Mouse (Mus musculus): ENCODE data around the gene Zbtb49.

Gene Zbtb49

DNA sequence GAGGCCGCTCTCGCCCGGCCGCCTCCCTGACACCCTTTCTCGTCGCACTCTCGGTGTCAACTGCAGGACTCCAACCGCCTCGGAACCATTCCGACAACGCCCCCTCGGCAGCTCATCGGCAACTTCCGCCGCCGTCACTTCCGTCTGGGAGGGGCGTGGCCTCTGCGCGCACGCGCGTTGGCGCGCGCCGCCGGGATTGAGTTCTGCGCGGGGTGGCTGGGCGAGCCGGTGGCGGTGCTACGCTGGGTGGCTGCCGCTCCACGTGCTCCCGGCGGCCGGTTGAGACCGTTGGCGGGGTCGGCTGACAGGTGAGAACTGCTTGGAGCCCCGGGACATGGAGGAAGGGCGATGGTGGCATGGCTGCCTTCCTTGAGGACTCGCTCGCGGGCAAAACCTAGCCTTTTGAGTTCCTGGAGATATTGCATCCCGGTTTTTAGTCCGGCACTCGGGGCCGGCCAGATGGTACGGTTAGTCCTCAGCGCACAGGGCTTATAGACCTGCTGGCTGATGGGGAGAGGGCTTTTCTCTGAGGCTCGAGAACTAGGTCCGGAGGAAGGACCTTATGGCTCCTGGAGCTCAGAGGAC lies at the start of gene Zbtb49, which contains the start of gene Lyar:
Zbtb49 (minus strand) TSS at position 130 of the 585 bp plus-strand sequence.
Lyar (plus strand) TSS at position 143 of the 585 bp plus-strand sequence.
- in situ Hi-C loops (cut with MboI; ENCODE audit: low pct_unique_long_range_greater_than_20kb in 1 of 2, low sequenced_read_pairs in 2 of 2, unreplicated experiment in 1 of 2), result no loop called here

DNA sequence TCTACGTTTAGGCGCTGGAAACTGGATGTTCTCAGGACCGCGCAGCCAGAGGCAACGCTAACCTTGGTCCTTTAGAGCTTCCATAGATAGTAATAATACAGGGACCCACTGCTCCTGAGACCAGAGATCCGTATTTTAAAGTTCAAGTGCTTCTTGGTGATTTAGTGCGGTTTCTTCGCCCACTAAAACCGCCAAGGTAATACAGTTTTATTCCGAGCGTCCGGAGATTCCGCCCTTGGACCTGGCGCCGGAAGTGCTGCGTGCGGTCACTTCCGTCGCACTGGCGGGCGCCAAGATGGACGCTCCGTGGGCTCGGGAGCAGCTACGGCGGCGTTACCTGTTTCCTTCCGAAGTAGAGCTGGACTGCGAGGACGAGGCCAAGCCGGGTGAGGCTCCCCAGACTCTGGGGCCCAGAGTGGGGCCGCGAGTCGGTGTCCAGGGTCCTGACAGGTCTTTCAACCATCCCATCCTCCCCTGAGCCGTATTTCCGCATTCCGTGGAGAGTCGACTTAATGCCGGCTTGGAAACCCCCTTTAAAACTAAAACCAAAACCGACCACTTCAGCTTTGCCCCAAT lies 39.9 kb upstream of the Zbtb49 start, which contains the start of gene Tmem128:
Tmem128 (plus strand) TSS at position 79 of the 576 bp plus-strand sequence.
- in situ Hi-C loops (cut with MboI; ENCODE audit: low pct_unique_long_range_greater_than_20kb in 1 of 2, low sequenced_read_pairs in 2 of 2, unreplicated experiment in 1 of 2), result no loop called here

DNA sequence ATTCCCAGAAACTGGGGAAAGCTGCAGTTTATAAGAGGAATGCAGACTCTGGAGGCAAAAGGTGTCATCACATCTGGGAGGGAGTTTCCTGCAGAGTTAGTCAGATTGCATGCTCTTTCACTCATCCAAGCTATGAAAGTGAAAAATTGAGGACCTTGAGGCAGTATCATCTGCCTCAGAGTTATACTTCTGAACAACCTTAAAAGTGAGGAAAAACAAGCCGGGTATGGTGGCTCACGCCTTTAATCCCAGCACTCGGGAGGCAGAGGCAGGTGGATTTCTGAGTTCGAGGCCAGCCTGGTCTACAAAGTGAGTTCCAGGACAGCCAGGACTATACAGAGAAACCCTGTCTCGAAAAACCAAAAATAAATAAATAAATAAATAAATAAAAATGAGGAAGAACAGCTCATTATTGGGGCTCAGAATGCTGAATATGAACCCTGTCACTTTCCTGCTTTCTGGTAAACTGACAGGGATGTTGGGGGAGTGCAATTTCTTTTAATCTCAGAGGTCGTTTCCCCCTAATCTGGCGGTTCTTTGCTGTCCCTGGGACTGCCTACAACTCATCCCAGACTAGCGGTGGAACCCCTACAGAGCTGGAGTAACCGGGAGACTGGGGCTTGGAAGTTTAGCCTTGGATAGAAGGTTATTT lies 39.3 kb upstream of the Zbtb49 start:
- in situ Hi-C loops (cut with MboI; ENCODE audit: low pct_unique_long_range_greater_than_20kb in 1 of 2, low sequenced_read_pairs in 2 of 2, unreplicated experiment in 1 of 2), result no loop called here

DNA sequence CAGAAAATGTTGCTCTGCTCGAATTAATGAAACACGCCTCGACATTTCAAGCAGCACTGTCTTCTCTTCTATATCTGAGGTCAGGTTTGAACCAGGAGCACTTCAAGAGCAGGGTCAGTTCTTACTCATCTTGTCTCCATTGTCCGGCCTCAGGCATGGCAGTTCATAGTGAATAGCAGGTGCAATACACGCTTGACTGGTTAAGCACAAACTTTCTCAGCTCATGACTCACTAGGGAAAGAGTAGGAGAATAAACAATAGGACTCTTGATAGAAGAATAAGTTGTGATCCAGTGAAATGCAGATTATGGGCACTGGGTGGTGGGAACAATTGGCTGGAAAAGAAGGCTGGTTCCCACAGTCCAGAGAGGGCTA lies 38.5 kb upstream of the Zbtb49 start:
- in situ Hi-C loops (cut with MboI; ENCODE audit: low pct_unique_long_range_greater_than_20kb in 1 of 2, low sequenced_read_pairs in 2 of 2, unreplicated experiment in 1 of 2), result no loop called here

DNA sequence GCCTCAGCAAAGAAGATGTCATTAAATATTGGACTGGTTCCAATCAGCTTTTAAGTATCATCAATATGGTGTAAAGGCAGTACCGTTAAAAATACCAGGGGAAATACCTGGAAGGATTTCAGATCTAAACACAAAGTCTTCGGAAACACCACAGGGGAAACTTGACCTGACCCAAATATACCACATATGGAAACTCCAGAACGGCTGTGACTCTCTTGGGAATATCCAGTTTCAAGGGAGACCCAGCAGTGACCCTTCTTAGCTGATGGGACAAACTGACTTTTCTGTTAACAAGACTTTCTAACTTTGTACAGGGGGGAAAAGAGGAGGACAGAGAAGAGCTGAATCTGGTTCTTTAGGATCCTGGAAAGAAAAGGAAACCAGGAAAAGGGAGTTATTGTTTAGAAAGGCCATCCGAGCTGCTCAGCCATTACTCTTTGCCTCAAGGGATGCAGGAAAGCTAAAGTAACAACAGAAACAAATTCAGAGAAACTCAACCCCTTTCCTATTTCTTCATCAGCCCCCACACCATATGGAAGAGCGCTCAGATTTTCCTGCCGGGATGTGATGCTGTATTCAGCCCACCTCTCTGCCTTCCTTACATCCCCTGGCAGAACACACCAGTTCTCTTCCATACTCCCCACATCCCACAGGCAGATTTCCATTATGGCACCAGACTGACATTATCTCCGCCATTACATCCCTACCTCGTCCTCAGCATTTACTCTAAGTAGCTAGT lies 37.9 kb upstream of the Zbtb49 start:
- in situ Hi-C loops (cut with MboI; ENCODE audit: low pct_unique_long_range_greater_than_20kb in 1 of 2, low sequenced_read_pairs in 2 of 2, unreplicated experiment in 1 of 2), result no loop called here

DNA sequence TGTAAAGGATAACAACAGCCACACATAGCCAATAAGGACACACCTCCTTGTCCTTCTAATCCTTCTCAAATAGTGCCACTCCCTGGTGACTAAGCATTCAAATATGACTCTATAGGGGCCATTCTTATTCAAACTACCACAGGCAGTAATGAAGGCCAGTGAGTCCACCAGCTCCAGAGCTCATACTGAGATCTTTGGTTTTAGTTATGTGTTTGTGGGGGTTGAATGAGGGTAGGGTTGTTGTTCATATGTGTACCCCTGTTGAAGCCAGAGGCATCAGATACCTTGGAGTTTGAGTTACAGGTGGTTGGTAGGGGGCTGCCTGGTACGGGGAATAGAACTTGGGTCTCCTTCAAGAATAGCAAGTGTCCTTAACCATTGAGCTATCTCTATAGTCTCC lies 36.3 kb upstream of the Zbtb49 start:
- in situ Hi-C loops (cut with MboI; ENCODE audit: low pct_unique_long_range_greater_than_20kb in 1 of 2, low sequenced_read_pairs in 2 of 2, unreplicated experiment in 1 of 2), result no loop called here

DNA sequence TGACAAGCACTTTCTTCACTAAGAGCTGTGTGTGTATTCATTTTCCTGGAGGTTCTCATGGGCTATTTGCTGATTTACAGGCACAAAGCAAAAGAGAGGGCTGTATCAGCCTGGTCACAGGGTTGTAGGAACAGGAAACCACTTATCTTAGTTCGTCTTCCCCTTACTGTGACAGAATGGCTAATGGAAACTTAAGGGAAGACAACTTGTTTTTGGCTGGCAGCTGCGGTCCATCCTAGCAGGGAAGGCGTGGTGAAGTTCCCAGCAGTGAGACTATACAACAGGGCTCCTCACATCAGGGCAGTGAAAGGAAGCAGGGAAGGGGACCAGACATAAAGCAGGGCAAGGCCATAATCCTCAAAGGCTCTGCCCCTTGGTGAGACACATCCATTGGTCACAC lies 35.4 kb upstream of the Zbtb49 start:
- in situ Hi-C loops (cut with MboI; ENCODE audit: low pct_unique_long_range_greater_than_20kb in 1 of 2, low sequenced_read_pairs in 2 of 2, unreplicated experiment in 1 of 2), result no loop called here

DNA sequence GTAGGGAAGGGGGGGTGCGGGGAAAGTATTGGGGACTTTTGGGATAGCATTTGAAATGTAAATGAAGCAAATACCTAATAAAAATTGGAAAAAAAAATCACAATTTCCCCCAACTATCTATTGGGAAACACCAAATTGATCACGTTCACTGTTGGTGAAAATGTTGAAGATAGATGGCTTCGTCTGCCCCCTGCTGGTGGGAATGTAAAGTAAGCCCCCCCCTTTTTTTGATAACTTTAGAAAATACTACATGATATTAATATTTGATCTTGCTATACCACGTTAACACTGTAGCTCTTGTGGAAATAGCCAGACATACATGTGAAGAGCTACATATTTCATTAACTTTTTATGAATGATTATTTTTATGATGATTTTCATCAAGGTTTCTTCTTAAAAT lies 34.9 kb upstream of the Zbtb49 start:
- in situ Hi-C loops (cut with MboI; ENCODE audit: low pct_unique_long_range_greater_than_20kb in 1 of 2, low sequenced_read_pairs in 2 of 2, unreplicated experiment in 1 of 2), result no loop called here

DNA sequence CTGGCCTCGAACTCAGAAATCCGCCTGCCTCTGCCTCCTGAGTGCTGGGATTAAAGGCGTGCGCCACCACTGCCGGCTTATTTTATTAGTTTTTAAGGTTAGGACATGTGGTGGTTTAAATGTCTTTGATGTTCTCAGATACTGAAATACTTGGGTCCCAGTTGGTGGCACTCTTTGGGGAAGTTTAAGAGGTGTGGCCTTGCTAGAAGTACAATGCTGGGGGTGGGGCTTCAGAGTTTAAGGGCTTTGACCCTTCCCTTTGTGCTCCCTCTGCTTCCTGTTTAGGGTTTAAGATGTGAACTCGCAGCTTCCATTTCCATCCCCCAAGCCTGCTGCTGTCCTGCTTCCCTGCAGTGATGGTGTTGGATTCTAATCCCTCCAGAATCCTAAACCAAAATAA lies 21.7 kb upstream of the Zbtb49 start:
- in situ Hi-C loops (cut with MboI; ENCODE audit: low pct_unique_long_range_greater_than_20kb in 1 of 2, low sequenced_read_pairs in 2 of 2, unreplicated experiment in 1 of 2), result no loop called here

DNA sequence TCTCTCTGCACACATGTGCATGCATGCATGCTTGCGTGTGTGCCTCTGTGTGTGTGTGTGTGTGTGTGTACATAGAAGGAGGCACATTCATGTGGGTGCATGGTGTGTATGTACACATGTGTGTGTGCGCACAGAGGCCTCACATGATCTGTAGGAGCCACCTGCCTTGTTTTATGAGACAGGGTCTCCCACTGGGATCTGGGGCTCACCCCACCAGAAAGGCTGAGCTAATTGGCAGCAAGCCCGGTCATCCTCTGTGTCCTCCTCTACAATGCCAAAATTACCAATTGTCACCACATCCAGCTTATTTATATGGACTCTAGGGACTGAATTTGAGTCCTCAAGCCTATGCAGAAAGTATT lies 21.2 kb upstream of the Zbtb49 start:
- in situ Hi-C loops (cut with MboI; ENCODE audit: low pct_unique_long_range_greater_than_20kb in 1 of 2, low sequenced_read_pairs in 2 of 2, unreplicated experiment in 1 of 2), result no loop called here

DNA sequence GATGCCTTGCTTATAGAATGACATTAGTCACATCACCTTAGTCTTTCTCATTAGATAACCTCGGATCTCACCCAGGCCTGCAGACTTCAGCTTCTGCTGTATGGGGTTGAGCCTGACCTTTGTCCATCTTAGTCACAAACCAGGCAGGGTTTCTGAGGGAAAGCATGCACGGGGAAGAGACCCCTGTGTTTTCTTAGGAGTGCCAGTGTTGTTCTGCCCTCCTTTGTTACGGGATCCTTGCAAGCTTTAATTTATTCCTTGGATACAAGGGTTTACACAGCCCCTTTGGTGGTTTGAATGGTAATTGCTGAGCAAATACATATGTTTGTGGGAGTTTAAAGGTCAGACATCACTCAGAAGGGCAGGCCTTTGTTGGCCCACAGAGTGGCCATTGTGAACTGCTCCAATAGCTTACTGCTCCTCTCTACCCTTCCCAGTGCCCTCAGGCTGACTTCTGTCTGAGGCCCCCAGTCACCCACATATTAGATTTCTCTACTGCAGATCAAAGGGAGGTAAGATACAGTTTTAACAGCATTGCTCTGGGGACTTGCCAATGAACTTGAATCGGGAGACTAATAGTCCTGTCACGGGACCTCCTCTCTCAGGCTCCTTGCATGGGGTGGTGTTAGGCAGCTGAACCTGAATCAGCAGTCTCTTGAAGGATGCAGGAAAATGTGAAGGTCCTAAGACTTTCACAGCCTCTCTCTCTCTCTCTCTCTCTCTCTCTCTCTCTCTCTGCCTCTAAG lies 20.6 kb upstream of the Zbtb49 start:
- in situ Hi-C loops (cut with MboI; ENCODE audit: low pct_unique_long_range_greater_than_20kb in 1 of 2, low sequenced_read_pairs in 2 of 2, unreplicated experiment in 1 of 2), result no loop called here

DNA sequence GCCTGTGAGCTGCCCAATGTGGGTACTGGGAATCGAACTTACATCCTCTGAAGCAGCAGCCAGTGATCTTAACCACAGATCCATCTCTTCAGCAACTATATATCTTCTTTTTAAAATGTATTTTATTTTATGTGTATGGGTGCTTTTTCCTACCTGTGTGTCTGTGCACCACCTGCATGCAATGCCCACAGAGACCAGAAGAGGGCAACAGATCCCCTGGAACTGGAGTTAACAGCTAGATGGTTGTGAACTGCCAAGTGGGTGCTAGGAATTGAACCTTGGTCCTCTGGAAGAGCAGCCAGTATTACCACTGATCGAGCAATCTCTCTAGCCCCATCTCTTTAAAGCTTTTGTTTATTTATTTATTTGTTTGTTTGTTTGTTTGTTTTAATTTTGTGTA lies 16.4 kb upstream of the Zbtb49 start:
- in situ Hi-C loops (cut with MboI; ENCODE audit: low pct_unique_long_range_greater_than_20kb in 1 of 2, low sequenced_read_pairs in 2 of 2, unreplicated experiment in 1 of 2), result no loop called here

DNA sequence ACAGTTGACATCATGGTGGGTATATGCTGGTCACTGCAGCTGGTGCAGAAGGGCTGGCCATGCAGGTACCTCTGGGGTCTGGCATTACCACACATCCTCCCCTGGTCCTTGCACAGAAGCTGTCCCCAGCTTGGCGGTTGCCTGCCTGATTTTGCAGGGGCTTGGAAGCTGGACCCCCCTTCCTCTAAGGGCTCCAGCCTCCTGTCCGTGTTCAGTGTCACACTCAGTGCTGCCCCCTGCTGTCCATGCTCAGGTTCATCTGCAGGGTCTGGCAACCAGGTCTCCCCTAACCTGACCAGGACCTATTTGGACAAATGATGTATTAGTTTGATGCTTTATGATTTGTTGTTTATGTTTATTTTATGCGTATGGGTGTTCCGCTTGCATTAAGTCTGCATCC lies 15.2 kb upstream of the Zbtb49 start:
- in situ Hi-C loops (cut with MboI; ENCODE audit: low pct_unique_long_range_greater_than_20kb in 1 of 2, low sequenced_read_pairs in 2 of 2, unreplicated experiment in 1 of 2), result no loop called here

DNA sequence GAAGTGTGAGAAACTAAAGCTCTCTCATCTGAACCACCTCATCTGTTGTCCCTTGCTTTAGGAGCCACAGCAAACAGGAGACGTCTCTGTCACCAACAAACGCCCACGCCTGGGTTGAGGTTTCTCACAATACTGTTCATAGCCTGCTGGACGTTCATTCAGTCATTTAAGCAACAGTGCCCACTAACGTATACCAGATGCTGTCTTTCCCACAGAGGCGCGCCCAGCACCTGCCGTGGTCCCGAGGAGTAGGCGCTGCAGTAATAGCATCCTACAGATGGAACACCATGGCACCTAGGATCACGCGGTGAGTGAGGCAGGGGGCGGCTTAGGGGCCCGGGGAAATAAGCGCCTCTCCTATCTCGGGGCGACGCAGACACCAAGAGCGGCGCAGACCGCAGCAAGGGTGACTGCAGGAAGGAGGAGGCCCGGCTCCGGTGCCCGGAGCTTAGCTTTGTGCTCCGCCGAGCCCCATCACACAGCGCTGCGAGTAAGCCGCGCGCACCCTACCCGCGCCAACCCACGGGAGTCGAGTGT lies 418 bp downstream of the Zbtb49 start:
- in situ Hi-C loops (cut with MboI; ENCODE audit: low pct_unique_long_range_greater_than_20kb in 1 of 2, low sequenced_read_pairs in 2 of 2, unreplicated experiment in 1 of 2), result no loop called here

DNA sequence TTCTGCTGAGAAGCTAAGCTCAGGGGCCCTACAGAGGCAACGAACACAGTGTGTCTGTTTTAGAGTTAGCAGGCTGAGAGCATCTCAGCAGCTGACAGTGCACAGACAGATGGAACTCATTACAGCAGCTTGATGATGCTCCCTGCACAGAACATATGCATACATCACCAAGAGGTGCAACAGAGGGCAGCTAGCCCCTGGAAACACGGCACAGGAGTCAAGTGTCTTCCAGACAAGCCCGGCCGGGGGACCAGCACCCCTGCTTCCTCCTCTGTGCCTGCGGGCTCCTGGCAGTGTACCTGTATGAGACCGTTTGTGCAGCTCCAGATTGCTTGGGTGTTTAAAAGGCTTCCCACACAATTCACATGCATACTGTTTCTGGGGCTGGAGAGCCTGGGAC lies 7.2 kb downstream of the Zbtb49 start:
- in situ Hi-C loops (cut with MboI; ENCODE audit: low pct_unique_long_range_greater_than_20kb in 1 of 2, low sequenced_read_pairs in 2 of 2, unreplicated experiment in 1 of 2), result no loop called here

DNA sequence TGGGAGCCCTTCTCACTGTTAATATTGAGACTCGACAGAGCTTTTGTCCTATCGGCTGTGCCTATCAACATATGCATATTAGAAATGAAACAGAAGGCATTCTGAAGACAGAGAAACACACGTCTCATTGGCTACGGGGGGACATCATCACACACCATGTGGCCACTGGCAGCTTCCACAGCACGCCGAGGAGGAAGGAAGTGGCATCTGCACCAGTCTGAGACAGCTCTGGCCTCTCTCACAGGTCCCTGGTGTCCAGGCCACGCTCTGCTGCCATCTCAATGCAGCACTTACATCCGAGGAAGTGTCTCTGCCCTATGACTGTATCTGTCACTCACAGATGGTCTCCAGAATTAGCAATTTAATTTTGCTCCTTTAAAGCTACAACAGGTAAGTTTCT lies 8.6 kb downstream of the Zbtb49 start:
- in situ Hi-C loops (cut with MboI; ENCODE audit: low pct_unique_long_range_greater_than_20kb in 1 of 2, low sequenced_read_pairs in 2 of 2, unreplicated experiment in 1 of 2), result no loop called here

DNA sequence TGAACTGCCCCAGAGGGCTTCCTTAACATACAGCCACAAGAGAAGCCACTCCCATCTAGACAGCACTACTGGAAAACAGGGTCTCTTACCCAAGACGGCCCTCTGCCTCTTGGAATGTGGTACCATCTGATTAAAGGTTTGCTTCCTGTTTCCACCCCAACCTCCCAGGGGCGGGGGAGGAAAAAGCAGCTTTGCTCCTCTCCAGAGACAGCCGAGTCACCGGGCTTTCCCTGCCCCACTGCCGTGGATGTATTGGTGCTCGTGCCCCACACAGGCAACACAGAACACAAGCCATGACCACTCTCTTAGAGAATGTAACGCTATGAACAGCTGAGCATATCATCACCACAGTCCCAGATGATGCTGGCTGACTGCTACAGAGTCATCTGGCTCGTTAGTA lies 11.3 kb downstream of the Zbtb49 start:
- in situ Hi-C loops (cut with MboI; ENCODE audit: low pct_unique_long_range_greater_than_20kb in 1 of 2, low sequenced_read_pairs in 2 of 2, unreplicated experiment in 1 of 2), result no loop called here

DNA sequence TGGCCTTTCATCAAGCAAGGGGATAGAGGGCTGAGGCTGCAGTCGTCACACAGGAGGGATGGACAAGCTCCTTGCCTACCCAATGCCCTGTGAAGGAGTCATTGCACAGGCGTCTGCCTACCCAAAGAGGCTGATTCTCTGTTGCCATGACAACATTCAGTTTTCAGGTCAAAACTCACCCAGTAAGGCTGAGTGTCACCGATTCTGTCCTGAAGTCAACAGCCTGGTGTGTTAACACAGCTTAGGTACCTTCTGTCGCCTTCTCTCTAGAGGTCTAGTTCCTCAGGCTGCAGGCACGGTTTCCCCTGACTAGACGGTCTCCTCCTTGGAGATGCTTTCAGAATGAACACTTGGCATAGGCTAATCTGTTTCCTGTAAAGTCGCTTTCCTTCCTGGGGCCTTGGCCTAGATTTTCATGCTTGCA lies 14.9 kb downstream of the Zbtb49 start:
- in situ Hi-C loops (cut with MboI; ENCODE audit: low pct_unique_long_range_greater_than_20kb in 1 of 2, low sequenced_read_pairs in 2 of 2, unreplicated experiment in 1 of 2), result no loop called here

DNA sequence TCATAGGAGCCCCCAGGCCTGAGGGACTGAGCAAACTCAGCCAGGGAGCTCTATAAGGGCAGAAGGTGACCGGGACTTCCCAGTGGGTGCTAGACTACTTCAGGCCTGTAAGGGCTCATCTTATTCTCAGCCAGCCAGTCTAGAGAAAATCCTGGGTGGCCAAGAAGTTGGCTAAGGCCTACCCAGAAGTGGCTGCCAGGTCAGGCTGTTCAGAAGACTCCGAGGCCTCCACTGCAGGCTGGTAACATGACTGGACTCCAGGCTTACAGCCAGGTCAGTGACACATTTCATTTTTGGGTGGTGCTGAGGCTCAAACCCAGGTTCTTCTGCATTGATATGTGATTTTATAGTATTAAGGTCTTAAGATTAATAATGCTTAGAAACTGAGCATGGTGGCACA lies 20.6 kb downstream of the Zbtb49 start:
- in situ Hi-C loops (cut with MboI; ENCODE audit: low pct_unique_long_range_greater_than_20kb in 1 of 2, low sequenced_read_pairs in 2 of 2, unreplicated experiment in 1 of 2), result no loop called here

Measured in mouse embryonic stem cell (cell line).